ENCODE assay signal across 10 mouse cellular contexts in genomic region chr8:84709931-84710330, GRCm38 (mm10). TPM values are rescaled to one million over a fixed set of nuclear protein-coding genes. Genes with fewer than 3 reads are reported as not detected.
DNase-seq lines count a peak whose midpoint lies in the region; ATAC-seq and TF ChIP-seq lines count a peak whose summit lies in the region.
"Had no signal": no experiment of that assay in that cellular context is flagged by ENCODE, and none has a peak within 500 bp of the region (broad histone marks: within the 10 kb centered on the region; RNA-seq: fewer than 3 reads in every experiment).

No protein-coding gene starts in this region.

- no peaks in the 10 kb centered on the region for H3K9me3 ChIP-seq in liver, embryonic 13.5 days (replicated peaks)
- no peaks in the 10 kb centered on the region for H3K9me3 ChIP-seq in forebrain, embryonic 11.5 days (ENCODE audit: control insufficient read depth, low read length)
- H3K9me3 ChIP-seq in limb, embryonic 13.5 days = no peaks in the 10 kb centered on the region
- H3K9me3 ChIP-seq: G1E had no signal

- no peak overlapping the region for H3K4me2 ChIP-seq in liver, embryonic 13.5 days
- H3K4me2 ChIP-seq in forebrain, embryonic 11.5 days (ENCODE audit: low read depth, low read length, severe bottlenecking) = no peak overlapping the region
- no peak overlapping the region for H3K4me2 ChIP-seq in limb, embryonic 13.5 days (replicated peaks)

- H3K4me3 ChIP-seq in gastrocnemius, adult 2 months = no peak overlapping the region
- H3K4me3 ChIP-seq in liver, embryonic 13.5 days (replicated peaks) = no peak overlapping the region
- H3K4me3 ChIP-seq in forebrain, embryonic 11.5 days (ENCODE audit: low read depth, low read length) = no peak overlapping the region
- no peak overlapping the region for H3K4me3 ChIP-seq in limb, embryonic 13.5 days

- no peak for ATAC-seq in liver, embryonic 13.5 days (ENCODE audit: low read depth)
- ATAC-seq in forebrain, embryonic 11.5 days (replicated peaks; ENCODE audit: low FRiP score) = no peak
- no peak for ATAC-seq in limb, embryonic 13.5 days (ENCODE audit: low FRiP score, low read depth)
- ATAC-seq in erythroblast, adult 5-6 weeks (replicated peaks; ENCODE audit: low FRiP score, poor library complexity, severe bottlenecking) = no peak

- peaks cover 62% of the 10 kb centered on the region for H3K27me3 ChIP-seq in liver, embryonic 13.5 days
- H3K27me3 ChIP-seq in forebrain, embryonic 11.5 days (ENCODE audit: control insufficient read depth, insufficient read depth, low read length) = peaks cover 46% of the 10 kb centered on the region
- H3K27me3 ChIP-seq in limb, embryonic 13.5 days = peaks cover 35% of the 10 kb centered on the region

- intact Hi-C loops in gastrocnemius, adult 2 months (cut with DNase I) = loop anchor here (1.0 to 2.0 kb wide), 2 partner anchors 57 to 102 kb away; no protein-coding TSS in a partner anchor

- DNase-seq in gastrocnemius, adult 2 months = peak; percentile 56
- DNase-seq in gastrocnemius, adult 8-10 months (ENCODE audit: low spot score in 2 of 2) = no peak
- DNase-seq in liver, embryonic 13.5 days = no peak
- no peak for DNase-seq in liver
- DNase-seq in forebrain, embryonic 11.5 days (ENCODE audit: low spot score) = no peak
- DNase-seq in kidney, adult 8-10 months = no peak

- peaks cover 78% of the 10 kb centered on the region for H3K4me1 ChIP-seq in liver, embryonic 13.5 days (replicated peaks)
- peaks cover 70% of the 10 kb centered on the region for H3K4me1 ChIP-seq in forebrain, embryonic 11.5 days (replicated peaks; ENCODE audit: control insufficient read depth, insufficient read depth, low read length)
- peaks cover 92% of the 10 kb centered on the region for H3K4me1 ChIP-seq in limb, embryonic 13.5 days

- H3K36me3 ChIP-seq in liver, embryonic 13.5 days = no peaks in the 10 kb centered on the region
- H3K36me3 ChIP-seq in forebrain, embryonic 11.5 days (ENCODE audit: control insufficient read depth, insufficient read depth, low read length) = no peaks in the 10 kb centered on the region
- H3K36me3 ChIP-seq in limb, embryonic 13.5 days = peaks cover 40% of the 10 kb centered on the region

- H3K27ac ChIP-seq in gastrocnemius, adult 2 months = peak overlapping the region; percentile 87
- peak overlapping the region; percentile 66 for H3K27ac ChIP-seq in liver, embryonic 13.5 days
- 0 out of 2 replicates have a peak overlapping the region, but pooled peaks have one; percentile 21 for H3K27ac ChIP-seq in forebrain, embryonic 11.5 days (ENCODE audit: low read depth, low read length)
- peak overlapping the region; percentile 49; the same call in 1 of the 2 replicates for H3K27ac ChIP-seq in limb, embryonic 13.5 days

- no peak for TF ChIP-seq CTCF in gastrocnemius, adult 2 months (IDR thresholded peaks at IDR 0.05)

- H3K9ac ChIP-seq in liver, embryonic 13.5 days = no peak overlapping the region
- H3K9ac ChIP-seq in forebrain, embryonic 11.5 days (ENCODE audit: low read length) = no peak overlapping the region
- no peak overlapping the region for H3K9ac ChIP-seq in limb, embryonic 13.5 days

- WGBS in liver, embryonic 13.5 days (ENCODE audit: insufficient replicate concordance) = 89% methylated on average over 1 of the region's 1 CpGs
- WGBS in forebrain, embryonic 11.5 days = 97% methylated on average over 1 of the region's 1 CpGs
- 86% methylated on average over 1 of the region's 1 CpGs for WGBS in limb, embryonic 13.5 days

RNA-seq across cellular contexts. Expression of gene Lyl1, which starts 8.7 kb away (rescaled TPM):
- total RNA-seq in gastrocnemius, adult 2 months (2021) = 1 to 10 TPM; 1.1 to 1.3 TPM
- 1 to 10 TPM in 1 of 4 experiments, under 1 TPM in 3; 0.51 to 1.8 (median 0.57) TPM for total RNA-seq in gastrocnemius, adult 8-10 months (2022)
- 61.2 and 61.3 TPM in 2 replicates for polyA plus RNA-seq in liver, embryonic 13.5 days (2015; fragmentation: Nextera tagmentation; extraction: Ambion mirVana)
- 5.0 and 5.7 TPM in 2 replicates for polyA plus RNA-seq in forebrain, embryonic 11.5 days (2014; fragmentation: Nextera tagmentation; extraction: Ambion mirVana)
- polyA plus RNA-seq in limb, embryonic 13.5 days (2015; fragmentation: Nextera tagmentation; extraction: Ambion mirVana) = 4.1 and 4.9 TPM in 2 replicates
- 37.4 and 40.3 TPM in 2 replicates for total RNA-seq in erythroblast, adult 5-6 weeks (2015; ENCODE audit: low replicate concordance)
- 43.1 and 44.2 TPM in 2 replicates for total RNA-seq in erythroblast, adult 5-6 weeks (2017; ENCODE audit: low replicate concordance)

RNA-seq across cellular contexts. Expression of gene G430095P16Rik, which starts 12.9 kb away (rescaled TPM):
- total RNA-seq in gastrocnemius, adult 2 months (2021) = under 1 TPM; 0.36 to 0.78 TPM
- under 1 TPM in 3 of 4 experiments, not detected in 1; 0.43 to 0.56 (median 0.48) TPM for total RNA-seq in gastrocnemius, adult 8-10 months (2022)
- 9.6 and 10.0 TPM in 2 replicates for polyA plus RNA-seq in liver, embryonic 13.5 days (2015; fragmentation: Nextera tagmentation; extraction: Ambion mirVana)
- polyA plus RNA-seq in forebrain, embryonic 11.5 days (2014; fragmentation: Nextera tagmentation; extraction: Ambion mirVana) = 3.0 and 3.1 TPM in 2 replicates
- polyA plus RNA-seq in limb, embryonic 13.5 days (2015; fragmentation: Nextera tagmentation; extraction: Ambion mirVana) = 7.1 and 9.8 TPM in 2 replicates
- total RNA-seq in erythroblast, adult 5-6 weeks (2015; ENCODE audit: low replicate concordance) = 7.9 and 18.1 TPM in 2 replicates
- total RNA-seq in erythroblast, adult 5-6 weeks (2017; ENCODE audit: low replicate concordance) = 3.6 and 12.9 TPM in 2 replicates
- total RNA-seq: layer of hippocampus, postnatal 14 days had no signal

RNA-seq across cellular contexts. Expression of gene Nacc1, which starts 22.3 kb away (rescaled TPM):
- total RNA-seq in gastrocnemius, adult 2 months (2021) = 10 to 100 TPM; 18.7 to 24.3 TPM
- 10 to 100 TPM; 17.6 to 26.4 (median 20.7) TPM for total RNA-seq in gastrocnemius, adult 8-10 months (2022)
- 6.9 and 7.6 TPM in 2 replicates for polyA plus RNA-seq in liver, embryonic 13.5 days (2015; fragmentation: Nextera tagmentation; extraction: Ambion mirVana)
- polyA plus RNA-seq in forebrain, embryonic 11.5 days (2014; fragmentation: Nextera tagmentation; extraction: Ambion mirVana) = 34.6 and 37.7 TPM in 2 replicates
- 15.0 and 15.2 TPM in 2 replicates for polyA plus RNA-seq in limb, embryonic 13.5 days (2015; fragmentation: Nextera tagmentation; extraction: Ambion mirVana)
- 12.7 and 19.9 TPM in 2 replicates for total RNA-seq in erythroblast, adult 5-6 weeks (2015; ENCODE audit: low replicate concordance)
- 8.2 and 13.1 TPM in 2 replicates for total RNA-seq in erythroblast, adult 5-6 weeks (2017; ENCODE audit: low replicate concordance)

RNA-seq across cellular contexts. Expression of gene Trmt1, which starts 23.8 kb away (rescaled TPM):
- 10 to 100 TPM; 45.6 to 57.5 TPM for total RNA-seq in gastrocnemius, adult 2 months (2021)
- total RNA-seq in gastrocnemius, adult 8-10 months (2022) = 10 to 100 TPM; 44.9 to 73.7 (median 53.5) TPM
- 45.9 and 46.8 TPM in 2 replicates for polyA plus RNA-seq in liver, embryonic 13.5 days (2015; fragmentation: Nextera tagmentation; extraction: Ambion mirVana)
- 52.7 and 72.3 TPM in 2 replicates for polyA plus RNA-seq in forebrain, embryonic 11.5 days (2014; fragmentation: Nextera tagmentation; extraction: Ambion mirVana)
- polyA plus RNA-seq in limb, embryonic 13.5 days (2015; fragmentation: Nextera tagmentation; extraction: Ambion mirVana) = 70.8 and 72.7 TPM in 2 replicates
- 9.8 and 16.9 TPM in 2 replicates for total RNA-seq in erythroblast, adult 5-6 weeks (2015; ENCODE audit: low replicate concordance)
- 18.3 and 21.5 TPM in 2 replicates for total RNA-seq in erythroblast, adult 5-6 weeks (2017; ENCODE audit: low replicate concordance)

RNA-seq across cellular contexts. Expression of gene Ier2, which starts 47.3 kb away (rescaled TPM):
- total RNA-seq in gastrocnemius, adult 2 months (2021) = 1 to 10 TPM; 5.9 to 6.5 TPM
- total RNA-seq in gastrocnemius, adult 8-10 months (2022) = 1 to 10 TPM; 4.3 to 5.1 (median 4.5) TPM
- 20.5 and 24.1 TPM in 2 replicates for polyA plus RNA-seq in liver, embryonic 13.5 days (2015; fragmentation: Nextera tagmentation; extraction: Ambion mirVana)
- polyA plus RNA-seq in forebrain, embryonic 11.5 days (2014; fragmentation: Nextera tagmentation; extraction: Ambion mirVana) = 67.3 and 68.7 TPM in 2 replicates
- polyA plus RNA-seq in limb, embryonic 13.5 days (2015; fragmentation: Nextera tagmentation; extraction: Ambion mirVana) = 71.9 and 73.0 TPM in 2 replicates
- 17.8 and 22.9 TPM in 2 replicates for total RNA-seq in erythroblast, adult 5-6 weeks (2015; ENCODE audit: low replicate concordance)
- total RNA-seq in erythroblast, adult 5-6 weeks (2017; ENCODE audit: low replicate concordance) = 9.2 and 14.8 TPM in 2 replicates

Comparison
In these comparisons a context has a peak if more than half of its experiments do, and no peak if none do; other contexts are left out.
1. H3K27ac ChIP-seq: peak in every context shown above with its lines; median percentile 87 in gastrocnemius, adult 2 months; 66 in liver, embryonic 13.5 days; 49 in limb, embryonic 13.5 days; 21 in forebrain, embryonic 11.5 days.
2. RNA of gene Lyl1, which starts 8.7 kb away (total RNA-seq): 37.4 to 44.2 TPM in erythroblast, adult 5-6 weeks; 1.1 to 1.3 TPM in gastrocnemius, adult 2 months and 0.51 to 1.8 TPM in gastrocnemius, adult 8-10 months; every median in the first group is over 10 times any median in the second.